Mouse (Mus musculus) monocyte, adult 59 days (primary cell): ENCODE results near the gene Rer1. TPM values are rescaled to one million over a fixed set of nuclear protein-coding genes. Genes with fewer than 3 reads are reported as not detected.

Experiments used
- total RNA-seq, 2 experiments: library from RNA; stranded (reverse); gene quantifications; one replicate each; pipeline ENCODE4 v1.2.4; 2023

Rer1 gene
- 10 to 100 TPM; 60.0 to 67.7 TPM for total RNA-seq

DNA sequence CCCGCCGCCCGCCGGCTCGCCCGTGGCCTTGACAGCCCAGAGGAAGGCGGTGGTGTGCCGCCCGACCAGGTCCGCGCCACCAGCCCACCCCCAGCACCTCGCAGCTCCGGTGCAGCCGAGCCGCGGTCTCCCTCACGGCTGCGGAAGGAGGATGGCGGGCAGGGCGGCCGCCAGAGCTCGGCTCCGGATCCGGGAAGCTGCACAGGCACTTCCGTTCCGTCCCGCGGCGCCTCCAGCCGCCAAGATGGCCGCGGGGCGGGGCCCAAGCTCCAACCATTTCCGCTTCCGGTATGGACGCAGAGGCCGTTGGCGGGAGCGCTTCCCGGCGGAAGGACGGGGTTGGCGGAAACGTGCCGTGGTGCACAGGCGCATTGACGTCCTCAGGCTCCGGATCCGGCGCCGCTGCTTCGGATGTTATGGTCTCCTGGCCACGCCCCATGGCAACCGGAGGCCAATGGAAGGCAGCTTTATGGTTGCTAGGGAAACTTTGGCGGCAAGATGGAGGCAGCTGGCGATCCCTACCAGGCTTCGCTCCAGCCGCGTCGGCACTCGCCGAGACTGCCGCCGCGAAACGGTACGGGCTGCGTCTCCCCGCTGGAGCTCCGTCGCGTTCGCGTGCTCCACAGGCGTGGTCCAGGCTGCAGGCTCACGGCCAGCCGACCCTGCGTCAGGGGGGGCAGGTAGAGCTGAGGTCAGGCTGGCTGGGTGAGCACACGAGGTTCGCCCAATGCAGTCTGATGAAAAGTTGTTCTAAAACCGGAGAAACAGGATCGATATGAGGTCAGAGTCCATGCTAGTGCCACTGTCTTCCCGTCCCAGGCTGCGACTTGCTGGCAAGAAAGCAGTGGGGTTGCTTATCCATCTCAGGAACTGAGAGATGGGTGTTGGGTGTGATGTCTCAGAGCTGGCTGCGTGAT lies at the start of gene Rer1, which contains the start of gene Morn1:
Rer1 (minus strand) TSS at position 275 of the 917 bp plus-strand sequence.
Morn1 (plus strand) TSS at position 470 of the 917 bp plus-strand sequence.

DNA sequence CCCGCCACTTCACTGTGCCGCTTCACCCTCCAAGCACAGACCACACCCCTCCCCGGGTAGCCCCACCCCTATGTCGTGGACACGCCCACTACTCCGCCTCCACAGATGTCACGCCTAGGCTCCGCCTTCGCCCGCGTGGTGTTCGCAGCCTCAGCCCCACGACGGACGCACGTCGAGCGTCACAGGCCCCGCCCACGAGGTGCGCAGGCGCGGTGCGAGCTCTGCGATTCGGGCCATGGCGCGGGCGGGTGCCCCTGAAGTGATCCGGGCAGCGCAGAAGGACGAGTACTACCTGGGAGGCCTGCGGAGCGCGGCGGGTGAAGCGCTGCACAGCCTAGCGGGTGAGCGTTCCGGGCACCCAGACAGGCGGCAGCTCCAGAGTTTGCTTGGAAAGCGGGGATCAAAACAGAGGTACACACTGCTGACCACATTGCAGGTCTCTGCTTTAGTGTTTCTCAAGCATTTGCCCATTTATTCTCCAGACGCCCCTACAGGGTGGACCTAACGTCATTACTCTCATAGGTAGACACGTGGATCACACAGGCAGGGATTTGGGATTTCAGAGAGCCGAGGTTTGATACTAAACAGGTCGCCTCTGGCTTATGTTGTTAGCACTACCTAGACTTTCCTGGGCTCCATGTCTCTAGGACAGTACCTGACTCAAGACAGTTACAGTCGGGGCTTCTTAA lies 19.2 kb downstream of the Rer1 start, which contains the start of gene Pex10:
Pex10 (plus strand) TSS at position 183 of the 689 bp plus-strand sequence.

DNA sequence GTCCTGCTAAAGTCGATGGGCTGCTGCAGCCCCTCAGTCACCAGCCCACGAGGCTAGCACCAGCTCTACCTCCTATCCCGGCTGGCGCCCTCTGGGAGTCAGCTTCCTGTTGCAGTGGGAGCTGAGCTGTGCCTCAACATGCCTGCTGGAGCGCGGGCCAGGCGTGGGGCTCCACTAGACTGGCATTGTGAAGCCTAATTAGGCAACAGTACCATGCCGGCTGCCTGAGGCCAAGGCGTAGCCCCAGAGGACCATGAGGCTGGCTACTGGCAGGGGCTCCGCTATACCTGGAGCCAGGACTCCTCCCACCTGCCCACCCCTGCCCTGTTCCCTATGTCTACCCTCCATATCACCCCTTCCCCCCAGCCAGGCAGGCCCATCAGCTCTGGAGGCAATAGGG lies 29.5 kb downstream of the Rer1 start, which contains the start of gene Plch2:
Plch2 (minus strand) TSS at position 61 of the 400 bp plus-strand sequence.

Other genes starting within 250 kb of the Rer1 start
- gene Ttc34, start 248.9 kb downstream of the Rer1 start, total RNA-seq, result not detected
- gene Mmel1, start 216.8 kb downstream of the Rer1 start, total RNA-seq, result 1 to 10 TPM in 1 of 2 experiments, under 1 TPM in 1; 0.18 to 1.0 TPM
- 10 to 100 TPM; 18.9 to 20.4 TPM for gene Fam213b, start 187.2 kb downstream of the Rer1 start, total RNA-seq
- gene Tnfrsf14, start 157.8 kb downstream of the Rer1 start, total RNA-seq, result 100 to 1,000 TPM in 1 of 2 experiments, 10 to 100 TPM in 1; 96.2 to 114 TPM
- not detected for gene Hes5, start 125.5 kb downstream of the Rer1 start, total RNA-seq
- 10 to 100 TPM; 39.6 to 40.8 TPM for gene Pank4, start 122.3 kb downstream of the Rer1 start, total RNA-seq
- gene Plch2, start 29.6 kb downstream of the Rer1 start, total RNA-seq, result not detected
- 1 to 10 TPM; 7.7 to 9.5 TPM for gene Pex10, start 19.4 kb downstream of the Rer1 start, total RNA-seq
- 1 to 10 TPM; 1.5 to 2.3 TPM for gene Morn1, start 195 bp upstream of the Rer1 start, total RNA-seq
- gene Ski, start 136.2 kb upstream of the Rer1 start, total RNA-seq, result 10 to 100 TPM; 41.7 to 45.4 TPM
- 10 to 100 TPM; 25.1 to 28.0 TPM for gene Faap20, start 163.4 kb upstream of the Rer1 start, total RNA-seq